Mouse (Mus musculus): ENCODE data around the gene Adig.
A peak's percentile ranks its signal among the peaks of the same experiment; 100 is the strongest.

The Adig gene

DNA sequence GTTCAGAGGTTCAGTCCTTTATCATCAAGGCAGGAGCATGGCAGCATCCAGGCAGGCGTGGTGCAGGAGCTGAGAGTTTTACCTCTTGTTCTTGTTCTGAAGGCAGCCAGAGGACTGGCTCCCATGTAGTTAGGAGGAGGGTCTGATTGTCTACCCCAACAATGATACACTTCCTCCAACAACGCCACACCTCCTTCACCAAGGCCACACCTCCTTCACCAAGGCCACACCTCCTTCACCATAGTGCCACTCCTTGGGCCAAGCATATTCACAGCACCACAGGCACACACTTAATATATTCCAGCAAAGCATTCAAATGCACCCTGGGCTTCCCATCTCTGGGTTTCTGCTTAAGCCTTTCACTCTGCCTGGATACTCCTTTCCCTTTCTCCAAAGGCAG, 42.9 kb downstream of the Adig start:
- DNase-seq: no peak

DNA sequence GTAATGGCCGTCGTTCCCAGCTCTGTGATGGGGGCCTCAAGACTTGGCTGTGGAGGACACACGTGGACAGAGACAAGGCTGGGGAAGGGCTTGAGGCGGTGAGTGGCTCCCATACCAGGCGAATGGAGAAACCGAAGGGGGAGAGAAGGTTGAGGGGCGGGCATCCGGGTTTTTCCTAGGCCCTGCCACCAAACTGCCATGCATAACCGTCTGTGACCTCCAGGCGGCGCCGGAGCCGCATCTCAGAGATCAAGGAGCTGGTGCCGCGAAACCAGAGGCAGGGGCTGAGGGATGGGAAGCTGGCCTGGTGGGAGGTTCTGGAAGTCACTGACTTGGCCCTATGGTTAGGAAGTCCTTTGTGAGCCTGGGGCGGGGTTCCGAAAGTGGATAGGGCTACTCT, 44.3 kb downstream of the Adig start:
- peak; percentile 92 for DNase-seq

DNA sequence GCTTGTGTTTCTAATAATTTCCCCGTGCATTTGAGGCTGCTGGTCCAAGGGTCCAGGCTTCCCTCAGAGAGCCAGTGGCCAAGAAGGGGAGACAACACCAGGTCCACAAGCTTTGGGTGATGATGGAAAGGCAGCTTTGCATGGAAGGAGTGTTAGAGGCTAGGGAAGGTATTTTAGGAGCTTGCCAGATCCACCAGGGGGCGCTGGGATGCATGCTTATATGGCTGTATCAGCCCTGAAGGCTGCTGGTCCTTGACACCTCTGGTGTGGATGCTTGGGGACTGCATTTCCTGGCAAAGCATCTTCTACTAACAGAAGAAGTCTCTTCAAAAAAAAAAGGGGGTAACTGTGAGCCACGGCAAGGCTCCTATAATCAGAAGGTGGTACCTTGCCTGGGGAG, 47.7 kb downstream of the Adig start:
- peak; percentile 88 for DNase-seq

DNA sequence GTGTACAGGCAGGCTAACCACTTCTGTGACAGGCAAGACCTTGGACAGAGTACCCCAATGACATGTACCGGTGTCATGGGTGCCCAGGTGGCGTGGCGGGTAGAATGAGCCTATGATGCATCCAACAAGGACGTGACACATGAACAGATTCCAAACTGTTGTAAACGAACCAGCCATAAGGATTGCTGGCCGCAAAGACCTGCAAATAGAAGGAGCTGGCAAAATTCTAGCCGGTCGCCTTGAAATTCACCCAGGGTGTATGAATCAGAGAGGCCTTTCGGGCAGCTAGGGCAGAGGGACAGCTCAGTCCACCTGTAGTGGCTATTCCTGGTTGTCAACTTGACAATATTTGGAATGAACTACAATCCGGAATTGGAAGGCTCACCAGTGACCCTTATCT, 52.0 kb downstream of the Adig start:
- no peak for DNase-seq

- DNase-seq: peak; percentile 33
These were observed 52.8 kb downstream of the Adig start for GRCm38 (mm10) chr2:158555252-158555651.

DNA sequence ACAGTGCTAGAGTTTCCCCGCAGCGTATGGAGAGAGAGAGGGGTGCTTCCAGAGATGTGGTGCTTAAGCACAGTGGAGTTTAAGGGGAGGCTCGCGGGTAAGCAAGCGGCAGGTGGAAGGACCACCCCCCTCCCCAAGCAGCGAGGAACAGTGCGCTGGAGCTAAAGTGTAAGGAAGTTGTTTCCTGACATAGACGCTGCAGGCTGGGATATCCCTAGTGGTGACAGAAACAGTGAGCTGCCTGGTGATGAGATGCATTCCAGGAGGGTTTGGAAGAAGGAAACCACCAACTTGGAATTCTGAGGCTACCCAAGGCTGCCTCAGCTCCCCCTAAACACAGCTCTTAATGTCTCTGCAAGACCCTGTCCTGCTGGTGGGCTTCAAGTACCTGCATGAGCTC, 53.4 kb downstream of the Adig start:
- no peak for DNase-seq

DNA sequence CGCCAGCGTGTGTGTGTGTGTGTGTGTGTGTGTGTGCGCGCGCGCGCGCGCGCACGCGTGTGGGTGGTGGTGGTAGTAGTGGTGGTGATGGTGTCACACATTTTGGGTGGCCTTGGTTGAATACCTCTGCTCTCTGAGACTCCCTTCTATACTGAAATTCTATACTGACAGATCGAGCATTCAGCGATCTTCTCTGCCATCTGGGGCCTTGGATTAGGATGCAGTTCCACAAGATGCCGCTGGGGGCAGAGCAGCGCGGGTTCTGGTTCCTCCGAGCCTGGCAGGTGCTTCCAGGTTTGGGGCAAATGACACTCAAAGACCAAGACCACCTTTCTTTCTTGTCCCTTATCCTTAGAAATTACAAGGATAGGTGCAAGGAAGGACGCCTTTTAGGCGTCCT, 53.8 kb downstream of the Adig start:
- peak; percentile 86 for DNase-seq

DNA sequence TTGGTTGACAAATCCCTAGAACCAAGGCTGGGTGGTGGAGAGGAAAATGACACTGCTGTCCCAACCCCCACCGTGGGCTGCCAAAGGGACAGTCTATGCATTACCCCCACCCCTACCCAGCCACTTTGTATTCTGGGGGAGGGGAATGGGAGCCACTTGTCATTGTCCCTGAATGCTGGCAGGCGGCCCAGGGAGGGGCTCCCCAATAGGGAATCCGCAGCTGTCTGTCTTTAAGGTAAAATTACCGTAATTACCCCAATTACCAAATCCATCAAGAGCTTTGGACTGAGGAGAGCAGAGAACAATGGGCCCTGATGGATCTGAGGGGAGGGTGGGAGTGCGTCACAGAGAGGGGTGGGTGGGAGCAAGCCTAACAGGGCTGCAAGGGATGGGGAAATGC, 54.3 kb downstream of the Adig start:
- peak; percentile 77 for DNase-seq
